In the genomic region with DNA sequence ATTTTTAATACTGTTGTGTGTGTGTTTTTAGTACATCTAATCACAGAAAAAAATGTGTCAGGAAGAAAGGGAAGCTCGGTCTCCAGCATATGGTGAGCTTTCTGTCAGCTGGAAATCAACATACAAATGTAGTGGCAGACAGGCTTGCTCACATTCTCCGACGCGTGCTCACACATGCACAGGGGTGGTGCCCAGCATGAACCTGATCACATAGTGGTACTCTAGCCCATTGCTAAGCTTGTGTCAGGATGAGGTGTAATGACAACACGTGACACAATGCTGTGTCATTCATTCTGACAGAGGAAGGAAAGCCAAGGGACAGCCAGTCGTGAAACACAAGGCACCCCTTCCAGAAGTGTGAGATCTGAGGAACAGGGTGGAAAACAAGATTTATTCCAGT, we compare ENCODE assay signal across 27 mouse cellular contexts.
DNase-seq lines count a peak whose midpoint lies in the region; ATAC-seq lines count a peak whose summit lies in the region.
"Had no signal": no experiment of that assay in that cellular context is flagged by ENCODE, and none has a peak within 500 bp of the region (broad histone marks: within the 10 kb centered on the region; RNA-seq: fewer than 3 reads in every experiment).

No protein-coding gene starts in this region.

- peaks cover 5% of the 10 kb centered on the region for H3K4me1 ChIP-seq in forebrain, embryonic 14.5 days (ENCODE audit: control insufficient read depth, insufficient read depth, low read length)
- peaks cover 15% of the 10 kb centered on the region for H3K4me1 ChIP-seq in forebrain, embryonic 12.5 days
- H3K4me1 ChIP-seq in forebrain, embryonic 16.5 days (replicated peaks; ENCODE audit: control insufficient read depth, insufficient read depth, low read length) = peaks cover 8% of the 10 kb centered on the region; the same call in 1 of the 2 replicates
- H3K4me1 ChIP-seq: embryonic facial prominence, embryonic 15.5 days had no signal

- H3K36me3 ChIP-seq in forebrain, embryonic 14.5 days (ENCODE audit: control insufficient read depth, insufficient read depth, low read length) = no peaks in the 10 kb centered on the region
- H3K36me3 ChIP-seq in forebrain, embryonic 12.5 days (replicated peaks) = no peaks in the 10 kb centered on the region
- no peaks in the 10 kb centered on the region for H3K36me3 ChIP-seq in forebrain, embryonic 16.5 days (ENCODE audit: control insufficient read depth, insufficient read depth)
- H3K36me3 ChIP-seq: embryonic facial prominence, embryonic 12.5 days; embryonic facial prominence, embryonic 15.5 days; G1E; hindbrain, embryonic 13.5 days had no signal

- 68% methylated on average over 6 of the region's 6 CpGs for WGBS in forebrain, embryonic 14.5 days
- WGBS in forebrain, embryonic 12.5 days = 86% methylated on average over 6 of the region's 6 CpGs
- 52% methylated on average over 6 of the region's 6 CpGs for WGBS in forebrain, embryonic 16.5 days

- ATAC-seq in forebrain, embryonic 14.5 days = peak; percentile 79
- no peak for ATAC-seq in forebrain, embryonic 12.5 days (ENCODE audit: low FRiP score)
- ATAC-seq in forebrain, embryonic 16.5 days = peak; percentile 78
- ATAC-seq: hindbrain, postnatal 0 days; inflammation-experienced regulatory T-cells, adult 6 months; intestine, embryonic 16.5 days; Patski had no signal

- H3K4me2 ChIP-seq in forebrain, embryonic 14.5 days (ENCODE audit: low read length) = no peak overlapping the region
- H3K4me2 ChIP-seq in forebrain, embryonic 12.5 days = no peak overlapping the region
- no peak overlapping the region for H3K4me2 ChIP-seq in forebrain, embryonic 16.5 days (ENCODE audit: low read length)
- H3K4me2 ChIP-seq: embryonic facial prominence, embryonic 12.5 days; embryonic facial prominence, embryonic 15.5 days; heart, embryonic 11.5 days; hindbrain, embryonic 13.5 days had no signal

- no peak overlapping the region for H3K27ac ChIP-seq in forebrain, embryonic 14.5 days (ENCODE audit: low read depth, low read length)
- H3K27ac ChIP-seq in forebrain, embryonic 12.5 days = no peak overlapping the region
- no peak overlapping the region for H3K27ac ChIP-seq in forebrain, embryonic 16.5 days (ENCODE audit: low read length)
- H3K27ac ChIP-seq: embryonic facial prominence, embryonic 12.5 days; embryonic facial prominence, embryonic 15.5 days; gastrocnemius, adult 2 months; hindbrain, embryonic 13.5 days; hindbrain, postnatal 0 days had no signal

- H3K9ac ChIP-seq in forebrain, embryonic 14.5 days (ENCODE audit: low read length) = no peak overlapping the region
- H3K9ac ChIP-seq in forebrain, embryonic 12.5 days = no peak overlapping the region
- H3K9ac ChIP-seq in forebrain, embryonic 16.5 days (replicated peaks; ENCODE audit: low read depth, low read length) = no peak overlapping the region
- H3K9ac ChIP-seq: embryonic facial prominence, embryonic 12.5 days; embryonic facial prominence, embryonic 15.5 days; hindbrain, embryonic 13.5 days had no signal

- H3K27me3 ChIP-seq in forebrain, embryonic 14.5 days (replicated peaks; ENCODE audit: control insufficient read depth, insufficient read depth, low read length) = no peaks in the 10 kb centered on the region
- no peaks in the 10 kb centered on the region for H3K27me3 ChIP-seq in forebrain, embryonic 12.5 days
- no peaks in the 10 kb centered on the region for H3K27me3 ChIP-seq in forebrain, embryonic 16.5 days (replicated peaks; ENCODE audit: control insufficient read depth, insufficient read depth, low read length)
- H3K27me3 ChIP-seq: CH12.LX; embryonic facial prominence, embryonic 12.5 days; embryonic facial prominence, embryonic 15.5 days; hindbrain, embryonic 13.5 days; Patski had no signal

- DNase-seq in forebrain, embryonic 14.5 days (ENCODE audit: low spot score) = peak; percentile 46
- DNase-seq in layer of hippocampus, adult 18-20 months (ENCODE audit: low spot score in 2 of 2) = peak; percentile 13 to 31
- DNase-seq in layer of hippocampus, postnatal 14 days (ENCODE audit: low spot score in 2 of 2) = no peak
- peak; percentile 37 for DNase-seq in brain, adult 2 months (ENCODE audit: low read depth, low spot score)
- no peak for DNase-seq in gastrocnemius, adult 18-20 months (ENCODE audit: low spot score)
- DNase-seq: adrenal gland, postnatal 10 days; adrenal gland, postnatal 36 days; B cell, adult 2 months; cerebellum, adult 11-12 months; cerebellum, adult 9-10 months; cerebellum, postnatal 14 days; gastrocnemius, adult 2 months; gastrocnemius, postnatal 14 days; heart, adult 11 months; kidney, adult 18-20 months had no signal

- H3K4me3 ChIP-seq in forebrain, embryonic 14.5 days (ENCODE audit: low read depth, low read length) = no peak overlapping the region
- H3K4me3 ChIP-seq in forebrain, embryonic 12.5 days (replicated peaks) = no peak overlapping the region
- no peak overlapping the region for H3K4me3 ChIP-seq in forebrain, embryonic 16.5 days (replicated peaks; ENCODE audit: low read length)
- H3K4me3 ChIP-seq: embryonic facial prominence, embryonic 12.5 days; embryonic facial prominence, embryonic 15.5 days; gastrocnemius, adult 2 months; hindbrain, embryonic 13.5 days had no signal

- no peaks in the 10 kb centered on the region for H3K9me3 ChIP-seq in forebrain, embryonic 14.5 days (replicated peaks; ENCODE audit: control insufficient read depth, low read length)
- no peaks in the 10 kb centered on the region for H3K9me3 ChIP-seq in forebrain, embryonic 12.5 days
- H3K9me3 ChIP-seq in forebrain, embryonic 16.5 days (ENCODE audit: control insufficient read depth, low read length) = no peaks in the 10 kb centered on the region
- H3K9me3 ChIP-seq: embryonic facial prominence, embryonic 12.5 days; embryonic facial prominence, embryonic 15.5 days; G1E; hindbrain, embryonic 13.5 days had no signal

Comparison
In these comparisons a context has a peak if more than half of its experiments do, and no peak if none do; other contexts are left out.
1. DNase-seq: peak in forebrain, embryonic 14.5 days (single experiment), layer of hippocampus, adult 18-20 months (2 of 2) and brain, adult 2 months (single experiment); none in layer of hippocampus, postnatal 14 days (0 of 2) and gastrocnemius, adult 18-20 months (single experiment).